Mouse (Mus musculus) ES-Bruce4 (cell line): ENCODE measurements around the gene B9d1. TPM values are rescaled to one million over a fixed set of nuclear protein-coding genes. Genes with fewer than 3 reads are reported as not detected.

ENCODE experiments used
- H3K27ac ChIP-seq: 2 replicates; pipeline ENCODE4 v1.5.1; 2012; ENCODE audit warnings: low read length, inconsistent platforms; ENCODE audit not compliant: insufficient read depth
- H3K27me3 ChIP-seq: 2 replicates; pipeline ENCODE4 v1.6.1; 2012; ENCODE audit warnings: mild to moderate bottlenecking, low read length, inconsistent platforms; ENCODE audit not compliant: control insufficient read depth, poor library complexity, insufficient read depth, severe bottlenecking
- H3K36me3 ChIP-seq: 2 replicates; pipeline ENCODE4 v1.6.1; 2012; ENCODE audit warnings: inconsistent platforms, mild to moderate bottlenecking, low read length, moderate library complexity; ENCODE audit not compliant: control insufficient read depth, poor library complexity, insufficient read depth, severe bottlenecking
- H3K4me1 ChIP-seq: one replicate; pipeline ENCODE4 v1.8.1; 2011; ENCODE audit warnings: low read length; ENCODE audit not compliant: control insufficient read depth, insufficient read depth
- H3K4me3 ChIP-seq: 2 replicates; pipeline ENCODE4 v1.5.1; 2011; ENCODE audit warnings: low read depth, mild to moderate bottlenecking, low read length
- H3K9ac ChIP-seq: 2 replicates; pipeline ENCODE4 v1.6.1; 2012; ENCODE audit warnings: low read depth, mild to moderate bottlenecking, inconsistent platforms; ENCODE audit not compliant: poor library complexity, severe bottlenecking
- H3K9me3 ChIP-seq: replicated peaks from 2 replicates; pipeline ENCODE4 v1.6.1; 2012; ENCODE audit warnings: mild to moderate bottlenecking, low read length, inconsistent platforms; ENCODE audit not compliant: control insufficient read depth, poor library complexity, insufficient read depth, severe bottlenecking
- CTCF ChIP-seq: IDR thresholded peaks from one replicate; pipeline ENCODE4 v1.8.1; 2011; ENCODE audit warnings: low read depth, low read length
- EP300 ChIP-seq: IDR thresholded peaks from 2 replicates; pipeline ENCODE4 v1.6.1; 2011; ENCODE audit warnings: low read depth, low read length; ENCODE audit not compliant: insufficient read depth
- POLR2A ChIP-seq: IDR thresholded peaks from one replicate; pipeline ENCODE4 v1.8.1; 2011; ENCODE audit warnings: low read length; ENCODE audit not compliant: insufficient read depth
- polyA plus RNA-seq: library from polyadenylated mRNA; stranded (reverse); fragments of >200 nt; gene quantifications from 2 replicates; pipeline ENCODE4 v1.2.4, GENCODE M21; 2011; ENCODE audit warnings: low read depth; ENCODE audit not compliant: missing spikeins, insufficient read depth, insufficient read length

The B9d1 gene
- polyA plus RNA-seq, 1 experiment: 18.7 TPM

DNA sequence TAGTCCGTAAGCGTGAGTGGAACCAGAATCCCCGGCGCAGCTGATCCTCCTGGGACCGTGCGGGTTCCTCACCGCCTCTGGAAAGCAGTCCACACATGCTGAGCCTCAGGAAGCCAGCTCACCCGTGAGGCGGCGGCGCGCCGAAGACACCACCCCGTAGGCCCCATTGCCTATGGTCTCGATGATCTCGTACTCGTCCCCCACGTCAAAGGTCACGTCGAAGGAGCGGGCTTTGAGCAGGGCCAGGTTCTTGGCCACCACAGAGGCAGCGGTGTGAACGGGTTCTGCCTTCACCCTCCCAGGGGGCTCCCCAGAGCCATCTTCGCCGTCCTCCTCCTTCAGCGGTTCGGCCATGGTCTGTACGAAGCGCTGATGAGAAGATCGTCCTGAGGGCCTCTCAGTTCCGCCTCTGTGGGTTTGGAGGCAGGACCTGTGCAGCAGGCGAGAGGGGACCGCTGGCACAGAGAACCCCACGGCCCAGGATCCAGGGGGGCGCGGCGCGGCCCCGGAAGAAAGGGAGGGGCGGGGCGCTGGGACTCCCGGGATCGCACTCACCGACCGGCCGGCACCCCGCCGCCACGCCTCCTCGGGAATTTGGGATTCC, 11.3 kb upstream of the B9d1 start:
- H3K4me1 ChIP-seq: no peaks in the 10 kb centered on the region
- peak overlapping the region; percentile 86 for H3K9ac ChIP-seq
- no peaks in the 10 kb centered on the region for H3K9me3 ChIP-seq
- TF ChIP-seq EP300 (no peak), POLR2A (no peak), CTCF (no peak)
- peaks cover 33% of the 10 kb centered on the region for H3K36me3 ChIP-seq
- H3K27me3 ChIP-seq: no peaks in the 10 kb centered on the region
- H3K27ac ChIP-seq: no peak overlapping the region
- peak overlapping the region; percentile 96 for H3K4me3 ChIP-seq

GRCm38 (mm10) chr11:61494129-61494997, 10.6 kb upstream of the B9d1 start, which contains the start of gene Mapk7:
TSS of gene Mapk7 (minus strand) at chr11:61494406.
- no peak for TF ChIP-seq POLR2A
- no peak for TF ChIP-seq EP300
- TF ChIP-seq CTCF: no peak
- peak within 1 kb of the TSS; percentile 87 for H3K9ac ChIP-seq
- peak within 1 kb of the TSS; percentile 38; the same call in 1 of the 2 replicates for H3K27ac ChIP-seq
- H3K27me3 ChIP-seq: no peaks in the 10 kb centered on the region
- H3K4me1 ChIP-seq: no peaks in the 10 kb centered on the region
- peaks cover 25% of the 10 kb centered on the region for H3K36me3 ChIP-seq
- H3K4me3 ChIP-seq: peak within 1 kb of the TSS; percentile 96
- no peaks in the 10 kb centered on the region for H3K9me3 ChIP-seq

DNA sequence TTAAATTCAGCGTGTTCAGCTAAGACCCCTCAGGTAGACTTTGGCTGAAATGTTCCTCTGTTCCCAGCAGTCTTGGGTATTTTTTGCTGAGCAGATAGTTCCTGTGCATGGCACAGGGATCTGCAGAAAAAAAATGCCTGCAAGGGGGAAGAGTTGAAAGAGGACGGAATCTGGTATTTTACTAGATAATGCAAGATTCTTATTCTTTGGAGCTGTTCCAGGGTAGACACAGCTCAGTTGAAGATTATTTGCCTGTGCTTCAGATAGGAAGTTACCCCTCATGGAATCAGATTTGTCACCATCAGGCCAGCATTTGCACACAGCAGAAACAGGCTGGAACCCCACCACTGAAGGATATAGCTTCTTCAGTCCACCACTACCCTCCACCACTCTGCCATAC, 9.4 kb upstream of the B9d1 start:
- no peaks in the 10 kb centered on the region for H3K4me1 ChIP-seq
- TF ChIP-seq EP300 (no peak), CTCF (no peak), POLR2A (no peak)
- no peaks in the 10 kb centered on the region for H3K27me3 ChIP-seq
- H3K9me3 ChIP-seq: no peaks in the 10 kb centered on the region
- H3K9ac ChIP-seq: no peak overlapping the region
- H3K36me3 ChIP-seq: peaks cover 15% of the 10 kb centered on the region
- H3K4me3 ChIP-seq: no peak overlapping the region
- H3K27ac ChIP-seq: no peak overlapping the region

DNA sequence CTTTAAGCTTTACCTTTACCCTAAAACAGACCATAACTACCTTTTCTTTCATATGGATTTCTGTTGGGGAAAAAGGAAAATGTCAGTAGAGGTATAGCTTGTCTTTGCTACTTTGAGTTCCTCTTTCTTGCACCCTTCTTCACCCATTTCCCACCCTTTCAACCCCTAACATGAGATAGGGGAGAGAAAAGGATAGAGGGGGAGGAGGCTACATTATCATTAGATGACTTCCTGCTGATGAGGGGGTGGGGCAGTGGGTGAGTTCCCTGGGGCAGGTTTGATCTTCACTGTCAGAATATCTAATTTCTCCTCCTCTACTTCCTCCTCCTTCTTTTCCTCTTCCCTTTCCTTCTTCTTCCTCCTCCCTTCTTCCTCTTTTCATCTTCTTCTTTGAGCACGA, 7.5 kb upstream of the B9d1 start:
- H3K36me3 ChIP-seq: peaks cover 3% of the 10 kb centered on the region; the same call in 1 of the 2 replicates
- no peaks in the 10 kb centered on the region for H3K4me1 ChIP-seq
- H3K27me3 ChIP-seq: no peaks in the 10 kb centered on the region
- no peak for TF ChIP-seq EP300
- no peak for TF ChIP-seq CTCF
- TF ChIP-seq POLR2A: no peak
- H3K9me3 ChIP-seq: no peaks in the 10 kb centered on the region
- no peak overlapping the region for H3K27ac ChIP-seq
- H3K9ac ChIP-seq: no peak overlapping the region
- H3K4me3 ChIP-seq: no peak overlapping the region

DNA sequence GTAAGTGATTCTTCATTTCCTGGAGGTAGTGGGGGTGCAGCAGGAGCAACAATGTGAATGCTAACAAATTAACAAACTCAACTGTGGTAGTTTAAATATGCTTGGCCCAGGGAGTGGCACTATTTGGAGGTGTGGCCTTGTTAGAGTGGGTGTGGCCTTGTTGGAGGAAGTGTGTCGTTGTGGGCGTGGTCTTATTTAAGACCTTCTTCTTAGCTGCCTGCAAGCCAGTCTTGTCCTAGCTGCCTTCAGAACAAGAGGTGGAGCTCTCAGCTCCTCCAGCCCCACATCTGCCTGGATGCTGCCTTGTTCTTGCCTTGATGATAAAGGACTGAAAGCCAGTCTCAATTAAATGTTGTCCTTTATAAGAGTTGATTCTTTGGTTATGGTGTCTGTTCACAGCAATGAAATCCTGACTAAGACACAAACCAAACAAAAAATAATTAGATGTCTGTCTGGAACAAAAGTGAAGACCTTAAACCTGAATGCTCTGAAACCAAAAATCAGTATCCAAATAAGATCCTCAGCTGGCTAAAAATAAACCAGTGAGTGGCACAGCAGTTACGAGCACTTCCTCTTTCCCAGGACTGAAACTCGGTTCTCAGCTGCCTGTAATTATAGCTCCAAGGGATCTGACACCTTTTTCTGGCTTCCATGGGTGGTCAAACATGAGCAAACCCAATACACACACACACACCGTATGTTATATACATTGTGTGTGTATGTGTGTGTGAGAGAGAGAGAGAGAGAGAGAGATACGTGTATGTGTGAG, 6.0 kb upstream of the B9d1 start:
- Histone ChIP-seq H3K4me1 (no peaks in the 10 kb centered on the region), H3K36me3 (no peaks in the 10 kb centered on the region), H3K4me3 (no peak overlapping the region), H3K27me3 (no peaks in the 10 kb centered on the region), H3K9ac (no peak overlapping the region), H3K27ac (no peak overlapping the region), H3K9me3 (no peaks in the 10 kb centered on the region)
- no peak for TF ChIP-seq CTCF
- no peak for TF ChIP-seq POLR2A
- TF ChIP-seq EP300: no peak

- Histone ChIP-seq H3K27me3 (no peaks in the 10 kb centered on the region), H3K4me1 (no peaks in the 10 kb centered on the region), H3K4me3 (no peak overlapping the region), H3K27ac (no peak overlapping the region), H3K9me3 (no peaks in the 10 kb centered on the region), H3K9ac (no peak overlapping the region), H3K36me3 (no peaks in the 10 kb centered on the region)
- TF ChIP-seq EP300 (no peak), CTCF (no peak), POLR2A (no peak)
Observed at GRCm38 (mm10) chr11:61503933-61504332, 1.0 kb upstream of the B9d1 start.
